Mouse (Mus musculus) adrenal gland, adult 2 months (tissue): ENCODE results near the gene Adamts13. TPM values are rescaled to one million over a fixed set of nuclear protein-coding genes. Genes with fewer than 3 reads are reported as not detected.

ENCODE experiments used
- DNase-seq: peaks from one replicate; pipeline ENCODE4 v3.0.0; 2021
- polyA plus RNA-seq: library from polyadenylated mRNA; depleted of rRNA; stranded (reverse); fragments of >200 nt; gene quantifications from 2 replicates; pipeline ENCODE4 v1.2.3, GENCODE M21; 2012; rRNA removed
- total RNA-seq, 2 experiments: library from RNA; stranded (reverse); gene quantifications; 2 replicates each; pipeline ENCODE4 v1.2.3; 2021

Adamts13 gene
- total and polyA plus RNA-seq, 3 experiments = 0.04 TPM; not detected in 2

- DNase-seq = peak; percentile 56
Observed at GRCm38 (mm10) chr2:27038596-27038995, 65.4 kb downstream of the Adamts13 start.

- no peak for DNase-seq
Observed at GRCm38 (mm10) chr2:27039286-27039685, 66.1 kb downstream of the Adamts13 start.

- DNase-seq = peak; percentile 60
Observed at GRCm38 (mm10) chr2:27042131-27042844, 69.1 kb downstream of the Adamts13 start.

- peak; percentile 79 for DNase-seq
Observed at GRCm38 (mm10) chr2:27043461-27043860, 70.2 kb downstream of the Adamts13 start.

GRCm38 (mm10) chr2:27044166-27044565, 71.0 kb downstream of the Adamts13 start:
- DNase-seq = no peak

GRCm38 (mm10) chr2:27044641-27045040, 71.4 kb downstream of the Adamts13 start:
- peak; percentile 23 for DNase-seq

GRCm38 (mm10) chr2:27045979-27046770, 73.0 kb downstream of the Adamts13 start:
- DNase-seq = peak; percentile 32

- no peak for DNase-seq
Observed at GRCm38 (mm10) chr2:27049408-27049807, 76.2 kb downstream of the Adamts13 start.

GRCm38 (mm10) chr2:27058251-27058650, 85.0 kb downstream of the Adamts13 start:
- DNase-seq = no peak

GRCm38 (mm10) chr2:27058751-27059150, 85.5 kb downstream of the Adamts13 start:
- no peak for DNase-seq

- DNase-seq = no peak
Observed at GRCm38 (mm10) chr2:27059187-27059586, 86.0 kb downstream of the Adamts13 start.

Other genes with a start within 250 kb of the Adamts13 start
- gene Abo, start 108.4 kb upstream of the Adamts13 start, total RNA-seq = not detected
- gene Abo, start 108.4 kb upstream of the Adamts13 start, polyA plus RNA-seq = not detected in 2 replicates
- gene Surf6, start 70.5 kb upstream of the Adamts13 start, total RNA-seq = 10 to 100 TPM; 23.9 to 26.6 TPM
- 5.1 and 5.2 TPM in 2 replicates for gene Surf6, start 70.5 kb upstream of the Adamts13 start, polyA plus RNA-seq
- 10 to 100 TPM; 48.3 to 56.8 TPM for gene Med22, start 62.7 kb upstream of the Adamts13 start, total RNA-seq
- 45.0 and 45.5 TPM in 2 replicates for gene Med22, start 62.7 kb upstream of the Adamts13 start, polyA plus RNA-seq
- 100 to 1,000 TPM; 543 to 545 TPM for gene Rpl7a, start 62.7 kb upstream of the Adamts13 start, total RNA-seq
- gene Rpl7a, start 62.7 kb upstream of the Adamts13 start, polyA plus RNA-seq = 233 and 258 TPM in 2 replicates
- gene Surf2, start 57.0 kb upstream of the Adamts13 start, total RNA-seq = 10 to 100 TPM; 38.4 to 47.9 TPM
- gene Surf2, start 57.0 kb upstream of the Adamts13 start, polyA plus RNA-seq = 22.5 and 28.5 TPM in 2 replicates
- 100 to 1,000 TPM; 108 to 115 TPM for gene Surf1, start 56.9 kb upstream of the Adamts13 start, total RNA-seq
- gene Surf1, start 56.9 kb upstream of the Adamts13 start, polyA plus RNA-seq = 67.9 and 77.7 TPM in 2 replicates
- 100 to 1,000 TPM; 162 to 168 TPM for gene Surf4, start 39.5 kb upstream of the Adamts13 start, total RNA-seq
- gene Surf4, start 39.5 kb upstream of the Adamts13 start, polyA plus RNA-seq = 424 and 468 TPM in 2 replicates
- under 1 TPM; 0.17 to 0.29 TPM for gene Stkld1, start 39.4 kb upstream of the Adamts13 start, total RNA-seq
- gene Stkld1, start 39.4 kb upstream of the Adamts13 start, polyA plus RNA-seq = 0.06 and 0.48 TPM in 2 replicates
- 10 to 100 TPM; 23.6 to 41.4 TPM for gene Rexo4, start 9.0 kb upstream of the Adamts13 start, total RNA-seq
- gene Rexo4, start 9.0 kb upstream of the Adamts13 start, polyA plus RNA-seq = 7.1 and 10.1 TPM in 2 replicates
- gene Cacfd1, start 36.5 kb downstream of the Adamts13 start, total RNA-seq = 10 to 100 TPM; 40.2 to 52.4 TPM
- gene Cacfd1, start 36.5 kb downstream of the Adamts13 start, polyA plus RNA-seq = 80.1 and 109 TPM in 2 replicates
- under 1 TPM; 0.76 to 0.78 TPM for gene Slc2a6, start 54.6 kb downstream of the Adamts13 start, total RNA-seq
- 1.7 and 2.5 TPM in 2 replicates for gene Slc2a6, start 54.6 kb downstream of the Adamts13 start, polyA plus RNA-seq
- gene Mymk, start 98.8 kb downstream of the Adamts13 start, total RNA-seq = not detected
- 0.08 TPM in 1 of 2 replicates, not detected in the other for gene Mymk, start 98.8 kb downstream of the Adamts13 start, polyA plus RNA-seq
- 10 to 100 TPM; 24.8 to 25.4 TPM for gene Adamtsl2, start 106.0 kb downstream of the Adamts13 start, total RNA-seq
- gene Adamtsl2, start 106.0 kb downstream of the Adamts13 start, polyA plus RNA-seq = 20.9 and 28.5 TPM in 2 replicates
- gene Fam163b, start 169.1 kb downstream of the Adamts13 start, total RNA-seq = 1 to 10 TPM; 2.1 to 2.9 TPM
- gene Fam163b, start 169.1 kb downstream of the Adamts13 start, polyA plus RNA-seq = 1.4 and 1.5 TPM in 2 replicates
- gene Dbh, start 191.8 kb downstream of the Adamts13 start, total RNA-seq = 100 to 1,000 TPM; 348 to 637 TPM
- gene Dbh, start 191.8 kb downstream of the Adamts13 start, polyA plus RNA-seq = 306 and 321 TPM in 2 replicates